Mouse (Mus musculus) heart, adult 10 weeks (tissue): ENCODE measurements around the gene Dnajc16. TPM values are rescaled to one million over a fixed set of nuclear protein-coding genes. Genes with fewer than 3 reads are reported as not detected.

ENCODE experiments used
- polyA plus RNA-seq: library from polyadenylated mRNA; stranded (reverse); fragments of 350-450 nt; fragmentation: Illumina TruSeq; extraction: RNeasy Lipid Tissue Mini Kit (QIAGEN cat#74804); gene quantifications from one replicate; pipeline ENCODE4 v1.2.3, GENCODE M21; 2014; ENCODE audit warnings: low read depth, low replicate concordance

Gene Dnajc16
- polyA plus RNA-seq = 18.2 TPM

GRCm38 (mm10) chr4:141790524-141790990 lies at the start of gene Dnajc16:
Gene Dnajc16, minus strand, starts transcription at chr4:141790931.

GRCm38 (mm10) chr4:141826060-141826459 lies 35.3 kb upstream of the Dnajc16 start, which contains the start of gene Cela2a:
Gene Cela2a, minus strand, starts transcription at chr4:141826160.

DNA sequence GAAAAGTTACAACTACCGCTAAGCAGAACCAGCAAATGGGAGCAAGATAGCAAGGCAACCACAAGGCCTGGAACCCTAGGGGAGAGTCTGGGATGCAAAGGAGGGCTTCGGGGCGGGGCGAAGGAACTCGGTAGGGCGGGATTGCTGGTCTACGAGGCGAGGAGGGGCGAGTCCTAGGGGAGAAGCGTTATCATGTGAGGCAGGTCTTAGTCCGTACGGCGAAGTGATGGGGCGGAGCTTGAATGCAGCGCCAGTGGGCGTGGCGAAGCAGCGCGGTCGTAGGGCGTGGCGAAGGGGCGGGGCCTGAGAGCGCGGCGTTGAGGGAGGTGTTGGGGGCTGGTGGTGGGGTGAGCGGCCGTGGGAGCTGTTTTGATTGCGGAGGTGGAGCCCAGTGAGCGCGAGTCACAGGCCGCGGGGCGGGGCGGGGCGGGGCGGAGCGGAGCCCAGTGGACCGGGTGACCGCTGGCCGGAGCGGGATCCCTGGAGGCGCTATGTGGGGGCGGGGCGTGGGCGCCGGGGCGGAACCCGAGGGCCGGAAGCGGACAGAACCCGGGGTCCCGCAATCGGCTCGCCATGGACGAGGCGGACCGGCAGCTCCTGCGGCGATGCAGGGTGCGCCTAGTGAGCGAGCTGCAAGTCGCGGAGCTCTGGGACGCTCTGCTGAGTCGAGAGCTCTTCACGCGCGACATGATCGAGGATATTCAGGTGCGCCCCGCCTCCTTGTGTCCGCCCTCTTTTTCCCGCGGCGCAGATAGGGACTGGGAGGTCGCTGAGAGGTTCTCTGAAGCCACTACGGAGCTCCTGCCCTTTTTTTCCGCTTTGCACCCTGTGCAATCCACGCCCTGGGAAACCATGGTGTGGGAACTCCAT lies 2.8 kb upstream of the Dnajc16 start, which contains the start of gene Casp9:
Casp9 (plus strand) TSS at position 331 of the 870 bp plus-strand sequence.

DNA sequence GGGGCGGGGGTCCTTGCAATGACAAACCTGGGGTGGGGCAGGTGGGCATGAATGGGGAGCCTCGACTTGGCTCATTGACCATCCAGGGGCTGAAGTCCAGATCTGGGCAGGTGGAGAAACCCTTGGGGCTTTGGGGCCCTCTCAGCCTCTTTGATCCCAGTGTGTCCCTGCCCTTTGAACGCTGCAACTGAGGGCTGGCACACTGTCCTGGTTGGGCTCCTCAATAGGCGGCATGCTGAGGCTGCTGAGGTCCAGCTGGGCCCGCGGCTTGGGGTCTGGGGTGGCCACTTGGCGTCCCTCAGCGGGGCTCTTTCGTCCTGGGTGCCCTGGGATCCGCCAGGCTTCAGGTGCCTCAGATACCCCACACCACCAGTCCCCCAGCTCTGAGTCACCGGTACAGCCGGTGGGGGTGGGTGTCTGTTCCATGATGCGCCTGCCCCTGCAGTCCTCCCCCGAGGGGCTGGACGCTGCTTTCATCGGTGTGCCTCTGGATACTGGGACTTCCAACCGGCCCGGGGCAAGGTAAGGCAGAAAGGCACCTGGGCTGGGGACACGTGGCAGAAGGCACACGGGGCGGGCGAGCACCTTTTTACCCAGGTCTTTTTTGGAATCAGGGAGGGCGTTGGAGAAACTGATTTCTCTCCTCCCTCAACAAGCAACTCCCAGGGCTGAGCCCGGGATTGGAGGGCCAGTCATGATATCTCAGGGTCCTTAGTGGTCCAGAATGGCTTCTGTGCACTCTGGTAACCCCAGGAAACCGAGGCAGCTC lies 44.0 kb downstream of the Dnajc16 start, which contains the start of gene Agmat:
Agmat (plus strand) TSS at position 95 of the 769 bp plus-strand sequence.

DNA sequence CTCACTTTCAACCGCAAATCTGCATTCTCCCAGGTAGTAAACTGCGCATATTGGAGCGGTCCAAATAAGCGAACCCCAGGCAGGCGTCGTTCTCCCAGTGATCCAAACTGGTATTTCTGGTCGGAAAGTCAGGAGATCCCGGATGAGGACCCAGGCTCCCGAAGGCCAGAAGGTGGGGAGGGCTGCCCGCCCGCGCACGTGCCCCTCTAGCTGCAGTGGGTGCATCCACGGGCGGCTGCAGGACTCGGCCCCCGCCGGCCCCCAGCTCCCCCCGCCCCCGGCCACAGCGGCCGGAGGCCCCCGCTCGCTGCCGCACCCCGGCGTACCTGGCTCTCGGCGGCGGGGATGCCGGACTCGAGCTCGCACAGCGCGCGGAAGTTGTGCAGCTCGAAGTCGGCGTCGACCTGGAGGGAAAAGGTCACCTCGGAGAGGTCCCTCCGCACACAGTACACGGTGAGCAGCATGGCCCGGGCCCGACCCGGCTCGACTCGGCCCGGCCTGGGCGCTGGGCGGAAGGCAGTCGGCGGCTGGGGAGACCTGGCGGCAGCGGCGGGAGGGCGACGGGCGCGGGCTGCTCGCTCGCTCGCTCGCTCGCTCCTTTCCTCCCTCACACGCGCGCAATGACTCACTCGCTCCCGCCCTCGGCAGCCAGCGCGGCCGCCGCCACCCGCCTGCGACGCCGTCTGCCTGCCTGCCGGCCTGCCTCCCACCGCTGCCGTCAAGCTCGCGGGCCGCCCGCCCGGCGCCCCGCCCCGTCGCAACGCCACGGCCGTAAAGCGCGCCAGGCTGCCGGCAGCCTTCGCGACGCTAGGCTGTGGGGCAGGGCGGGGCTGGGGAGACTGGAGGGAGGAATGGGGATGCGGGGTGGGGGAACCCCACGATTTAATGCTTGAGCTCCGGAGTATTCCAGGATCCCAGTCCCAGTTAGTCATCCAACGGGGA lies 67.7 kb downstream of the Dnajc16 start, which contains the start of gene Ddi2:
Ddi2 (minus strand) TSS at position 689 of the 942 bp plus-strand sequence.

Other genes with a start within 250 kb of the Dnajc16 start
- 224 TPM for gene Fblim1, start 184.8 kb downstream of the Dnajc16 start, polyA plus RNA-seq
- gene Tmem82, start 172.3 kb downstream of the Dnajc16 start, polyA plus RNA-seq = 20.0 TPM
- 176 TPM for gene Slc25a34, start 167.1 kb downstream of the Dnajc16 start, polyA plus RNA-seq
- gene Plekhm2, start 126.0 kb downstream of the Dnajc16 start, polyA plus RNA-seq = 83.3 TPM
- 3.8 TPM for gene Rsc1a1, start 105.3 kb downstream of the Dnajc16 start, polyA plus RNA-seq
- 18.3 TPM for gene Ddi2, start 67.5 kb downstream of the Dnajc16 start, polyA plus RNA-seq
- gene Agmat, start 44.3 kb downstream of the Dnajc16 start, polyA plus RNA-seq = 0.55 TPM
- gene Casp9, start 2.7 kb upstream of the Dnajc16 start, polyA plus RNA-seq = 8.9 TPM
- not detected for gene Cela2a, start 35.2 kb upstream of the Dnajc16 start, polyA plus RNA-seq
- not detected for gene Ctrc, start 55.4 kb upstream of the Dnajc16 start, polyA plus RNA-seq
- gene Efhd2, start 84.0 kb upstream of the Dnajc16 start, polyA plus RNA-seq = 24.5 TPM
- gene Fhad1, start 224.2 kb upstream of the Dnajc16 start, polyA plus RNA-seq = 0.52 TPM